Mouse (Mus musculus) cerebellum, adult 2 months (tissue): Measurements from ENCODE around the gene Il2.

Experiments used
- CTCF ChIP-seq: fragments of 200-500 bp; IDR thresholded peaks from 2 replicates; pipeline ENCODE4 v1.5.1; 2011; ENCODE audit warnings: low read depth, mild to moderate bottlenecking, control low read depth, low read length, moderate library complexity, borderline replicate concordance; ENCODE audit not compliant: insufficient read depth
- POLR2A ChIP-seq: fragments of 200-500 bp; IDR thresholded peaks from 2 replicates; pipeline ENCODE4 v1.6.1; 2011; ENCODE audit warnings: low read length, control low read depth, borderline replicate concordance; ENCODE audit not compliant: insufficient read depth

DNA sequence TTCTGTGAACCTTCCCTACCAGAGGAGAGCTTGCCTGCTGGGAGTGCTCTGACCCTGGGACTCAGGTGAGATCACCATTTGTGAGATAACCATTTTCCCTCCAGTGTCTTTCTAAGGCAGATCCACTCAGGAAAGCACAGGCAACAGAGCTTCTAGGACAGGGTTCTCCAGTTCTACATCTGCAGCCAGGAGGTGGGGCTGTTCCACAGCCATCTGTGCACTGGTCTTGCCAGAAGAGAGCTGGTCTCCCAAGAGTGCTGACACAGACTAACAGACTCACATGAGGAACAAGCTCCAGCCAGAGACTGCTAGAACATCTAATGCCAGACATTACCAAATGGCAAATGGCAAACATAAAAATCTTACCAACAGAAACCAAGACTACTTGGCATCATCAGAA is 52.5 kb downstream of the Il2 start:
- TF ChIP-seq CTCF, result no peak
- TF ChIP-seq POLR2A, result no peak
